Mouse (Mus musculus) neural tube, embryonic 10.5 days (tissue): ENCODE results near the gene Flnb.

Experiments
- DNase-seq: peaks from one replicate; pipeline ENCODE4 v3.0.0-alpha.2; 2017; ENCODE audit warnings: low spot score; ENCODE audit errors: extremely low spot score

The Flnb gene

GRCm38 (mm10) chr14:7943101-7943800 is 125.5 kb downstream of the Flnb start:
- DNase-seq, result no peak

DNA sequence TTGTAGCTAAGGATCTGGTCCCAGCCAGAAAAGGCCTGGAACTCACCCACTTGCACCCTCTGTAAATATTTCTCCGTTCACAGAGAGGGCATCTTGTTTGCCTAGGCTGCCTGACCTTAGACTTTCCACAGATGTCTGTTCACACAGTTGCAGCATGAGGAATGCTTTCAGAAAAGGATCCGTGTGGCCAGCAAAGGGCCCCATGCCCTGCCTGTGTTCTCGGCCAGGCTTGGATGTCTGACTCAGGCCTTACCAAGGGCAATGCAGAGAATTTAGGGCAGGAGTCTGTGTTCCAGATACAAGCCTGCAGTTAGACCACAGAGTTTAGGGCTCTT is 126.0 kb downstream of the Flnb start:
- no peak for DNase-seq

- DNase-seq, result no peak
Measured at GRCm38 (mm10) chr14:7944349-7945039, 126.7 kb downstream of the Flnb start.

- no peak for DNase-seq
Measured at GRCm38 (mm10) chr14:7945261-7945660, 127.5 kb downstream of the Flnb start.

DNA sequence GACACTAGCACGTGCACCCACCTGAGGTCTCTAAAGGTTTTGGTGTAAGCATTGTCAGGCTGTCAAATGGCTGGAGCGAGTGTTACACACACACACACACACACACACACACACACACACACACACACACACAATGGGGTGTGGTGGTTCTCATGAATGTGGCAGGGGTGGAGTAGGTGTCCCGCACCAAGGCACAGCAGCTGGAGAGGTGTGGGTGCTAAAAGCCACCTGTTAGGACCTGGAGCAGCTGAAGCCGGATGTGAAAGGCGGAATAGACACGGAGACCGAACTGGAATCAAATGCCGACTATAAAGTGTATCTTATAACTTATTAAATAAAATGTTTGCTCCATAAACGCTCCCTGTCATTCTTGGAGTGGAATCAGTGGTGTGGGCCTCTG is 133.5 kb downstream of the Flnb start:
- no peak for DNase-seq

DNA sequence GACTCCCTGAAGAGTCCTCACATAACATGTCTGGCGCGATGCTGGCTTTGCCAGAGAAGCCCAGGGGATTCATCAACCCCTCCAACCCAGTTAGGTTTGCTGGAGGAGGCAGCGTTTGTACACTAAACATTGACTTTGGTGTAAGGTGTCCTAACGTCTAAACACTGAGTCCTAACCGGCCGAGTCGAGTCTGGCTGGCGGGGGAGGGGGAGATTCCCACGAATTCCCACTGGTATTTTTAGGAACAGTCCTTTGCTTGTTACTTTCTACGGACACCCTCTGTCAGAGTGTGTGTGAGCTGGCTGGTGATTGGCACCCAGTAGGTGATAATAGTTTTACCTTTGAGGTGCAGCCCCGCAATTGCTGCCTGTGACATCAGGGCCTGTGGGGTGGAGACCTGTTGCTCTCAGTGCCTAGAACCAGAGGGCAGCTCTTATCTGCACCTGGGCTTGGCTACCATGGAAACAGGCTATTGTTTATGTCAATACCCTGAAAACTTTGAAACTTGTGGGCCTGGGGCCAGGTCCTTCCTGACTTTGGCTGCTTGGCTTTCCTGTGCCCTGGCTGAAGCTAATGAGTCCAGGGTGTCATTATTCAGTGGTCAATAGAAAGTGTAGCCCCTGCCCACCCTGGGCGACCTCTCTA is 135.0 kb downstream of the Flnb start:
- peak; percentile 19 for DNase-seq

DNA sequence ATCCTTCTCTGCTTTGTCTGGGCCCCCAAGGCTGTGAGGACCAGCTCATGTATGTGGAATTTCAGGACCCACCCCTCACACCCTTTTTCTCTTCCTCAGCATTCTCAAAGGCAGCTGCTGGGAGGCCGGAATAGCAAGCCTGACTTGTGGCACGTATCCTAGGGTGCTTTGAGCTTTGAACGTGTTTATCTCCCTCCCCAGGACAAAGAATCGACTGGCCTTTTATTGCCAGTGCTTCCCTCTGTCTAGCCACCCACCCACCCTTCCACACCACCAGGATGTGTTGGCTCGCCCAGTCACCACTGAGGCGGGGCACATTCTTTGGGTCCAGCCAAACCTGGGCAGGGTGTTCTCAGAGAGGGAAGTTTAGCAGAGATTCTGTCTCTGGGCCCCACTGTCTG is 136.3 kb downstream of the Flnb start:
- no peak for DNase-seq

DNA sequence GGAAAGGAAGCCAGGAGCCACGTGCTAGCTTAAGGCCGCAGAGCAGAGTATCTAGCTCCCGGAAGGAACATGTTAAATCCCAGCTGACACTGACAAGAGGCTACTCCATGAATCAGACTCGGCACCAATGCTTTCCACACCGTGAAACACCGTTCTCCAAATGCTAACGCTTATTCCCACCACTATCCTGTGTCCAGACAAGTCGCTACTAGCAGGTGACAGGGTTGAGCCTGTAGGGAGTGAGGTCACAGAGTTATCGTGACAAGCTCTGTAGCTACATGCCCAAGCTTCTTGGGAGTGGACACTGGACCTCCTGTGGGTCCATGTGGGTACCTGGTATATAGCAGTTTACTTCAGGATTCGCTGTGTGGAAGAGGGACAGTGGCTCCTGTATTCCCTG is 138.7 kb downstream of the Flnb start:
- DNase-seq, result no peak

GRCm38 (mm10) chr14:7957049-7957448 is 139.3 kb downstream of the Flnb start, which contains the start of gene Gm45521:
Gene Gm45521 (plus strand): TSS chr14:7957288.
- peak; percentile 19 for DNase-seq

GRCm38 (mm10) chr14:7960616-7961015 is 142.9 kb downstream of the Flnb start:
- DNase-seq, result no peak

DNA sequence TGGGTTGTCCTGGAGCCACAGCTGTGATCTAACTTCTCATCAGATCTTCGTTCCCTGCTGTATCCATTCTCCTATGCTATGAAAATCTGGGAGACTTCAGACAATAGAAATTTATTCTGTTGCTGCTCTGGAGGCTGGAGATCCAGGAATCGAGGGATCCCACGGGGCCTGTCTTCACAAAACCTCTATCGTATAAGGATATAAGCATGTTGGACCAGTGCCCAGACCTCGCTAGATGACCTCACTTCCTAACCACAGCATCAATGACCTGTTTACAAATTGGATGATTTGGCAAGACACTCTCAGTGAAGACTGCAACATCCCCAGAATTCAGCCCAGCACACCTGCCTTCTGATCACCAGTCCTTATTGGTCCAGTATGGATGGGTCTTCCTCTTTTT is 144.0 kb downstream of the Flnb start:
- no peak for DNase-seq

GRCm38 (mm10) chr14:7962626-7963025 is 144.9 kb downstream of the Flnb start:
- DNase-seq, result no peak

DNA sequence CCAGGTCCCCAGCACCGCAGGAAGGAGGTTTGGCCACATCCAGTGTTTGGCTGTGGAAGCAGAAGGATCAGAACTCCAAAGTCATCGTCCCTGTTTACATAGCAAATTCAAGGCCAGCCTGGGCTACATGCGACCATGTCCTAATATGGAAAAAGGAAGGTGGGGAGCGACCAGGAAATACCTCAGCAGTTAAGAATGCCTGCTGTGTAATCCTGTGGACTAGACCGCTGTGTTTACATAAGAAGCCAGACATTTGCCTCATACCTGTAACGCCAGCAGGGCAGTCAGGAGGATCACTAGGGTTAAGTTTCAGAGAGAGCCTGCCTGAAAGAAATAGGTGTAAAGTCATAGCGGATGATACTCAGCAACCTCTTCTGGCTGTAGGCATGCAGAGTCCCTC is 145.4 kb downstream of the Flnb start:
- no peak for DNase-seq

- peak; percentile 71 for DNase-seq
Measured at GRCm38 (mm10) chr14:7964219-7964889, 146.6 kb downstream of the Flnb start.

GRCm38 (mm10) chr14:7971889-7972493 is 154.2 kb downstream of the Flnb start:
- DNase-seq, result no peak

DNA sequence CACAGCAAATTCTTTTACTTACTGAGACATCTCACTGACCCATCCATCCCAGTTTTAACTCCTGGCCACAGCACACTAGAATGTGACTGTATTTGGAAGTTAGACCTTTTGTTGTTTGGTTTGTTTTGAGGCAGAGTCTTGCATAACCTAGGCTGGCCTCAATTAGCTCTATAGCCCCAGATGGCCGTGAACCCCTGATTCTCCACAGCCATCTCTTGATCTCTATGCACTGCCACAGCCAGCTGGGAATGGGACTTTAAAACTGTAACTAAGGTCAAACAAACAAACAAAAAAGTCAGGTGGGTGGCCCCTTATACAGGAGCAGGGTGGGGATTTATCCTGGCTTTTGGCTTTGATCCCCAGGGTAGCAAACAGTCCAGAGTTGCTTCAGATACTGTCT is 156.9 kb downstream of the Flnb start:
- no peak for DNase-seq

DNA sequence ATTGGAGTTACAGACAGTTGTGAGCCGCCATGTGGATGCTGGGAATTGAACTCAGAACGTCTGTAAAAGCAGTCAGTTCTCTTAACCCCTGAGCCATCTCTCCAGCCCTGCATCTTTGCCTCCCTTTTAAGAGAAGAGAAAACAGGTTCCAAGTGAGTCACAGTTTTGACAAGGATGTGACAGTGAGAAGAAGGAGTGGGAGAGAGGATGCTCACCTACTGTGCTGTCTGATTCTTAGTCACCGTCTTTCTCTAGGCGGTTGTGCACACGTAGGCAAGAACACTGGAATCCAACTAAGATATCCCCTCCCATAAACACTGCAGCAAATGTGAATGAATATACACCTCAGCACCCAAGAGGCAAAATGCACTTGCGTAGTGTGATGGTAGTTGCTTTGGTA is 157.4 kb downstream of the Flnb start:
- DNase-seq, result no peak

- DNase-seq, result no peak
Measured at GRCm38 (mm10) chr14:7977471-7977870, 159.7 kb downstream of the Flnb start.

DNA sequence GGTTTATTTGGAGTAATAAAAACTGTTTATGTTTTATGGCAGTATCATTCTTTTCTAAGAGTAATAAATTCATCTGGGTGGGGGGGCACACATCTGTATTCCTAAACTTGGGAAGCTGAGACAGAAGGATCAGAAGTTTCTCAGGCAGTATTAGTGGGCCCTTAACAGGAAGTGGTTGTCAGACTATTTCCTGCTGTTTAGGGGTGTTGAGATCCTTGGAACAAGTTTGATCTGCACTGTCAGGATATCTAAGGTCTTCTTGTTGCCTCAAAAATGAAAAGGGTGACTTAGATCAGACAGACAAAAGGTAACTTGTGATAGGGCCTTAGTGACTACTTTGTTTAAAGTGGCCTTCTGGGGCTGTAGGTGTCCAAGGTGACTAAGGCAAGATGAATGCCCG is 160.4 kb downstream of the Flnb start:
- no peak for DNase-seq

GRCm38 (mm10) chr14:7981226-7981625 is 163.5 kb downstream of the Flnb start:
- DNase-seq, result no peak

GRCm38 (mm10) chr14:7986913-7987312 is 169.2 kb downstream of the Flnb start:
- DNase-seq, result no peak

- DNase-seq, result no peak
Measured at GRCm38 (mm10) chr14:7989371-7989770, 171.6 kb downstream of the Flnb start.
